Mouse (Mus musculus) kidney, postnatal 0 days (tissue): Measurements from ENCODE around the gene Gnai1. TPM values are rescaled to one million over a fixed set of nuclear protein-coding genes. Genes with fewer than 3 reads are reported as not detected.

Experiments
- ATAC-seq: fragments of 200-750 bp; cut with Nextera tagmentation; replicated peaks from 2 replicates; pipeline ENCODE4 v1.8.0; 2017; ENCODE audit warnings: low read depth, moderate number of reproducible peaks, moderate TSS enrichment, moderate library complexity; ENCODE audit not compliant: low FRiP score
- DNase-seq: peaks from one replicate; pipeline ENCODE4 v3.0.0-alpha.2; 2016; ENCODE audit warnings: low spot score
- H3K27ac ChIP-seq: fragments of 300-500 bp; sonication (generic); 2 replicates; pipeline ENCODE4 v1.5.1; 2014; ENCODE audit warnings: mild to moderate bottlenecking
- H3K27me3 ChIP-seq: fragments of 300-500 bp; sonication (generic); 2 replicates; pipeline ENCODE4 v1.6.1; 2014; ENCODE audit warnings: low read length, mixed read lengths; ENCODE audit not compliant: insufficient read depth
- H3K36me3 ChIP-seq: fragments of 300-500 bp; sonication (generic); 2 replicates; pipeline ENCODE4 v1.6.1; 2014; ENCODE audit warnings: low read length, mixed read lengths; ENCODE audit not compliant: insufficient read depth
- H3K4me1 ChIP-seq: fragments of 300-500 bp; sonication (generic); replicated peaks from 2 replicates; pipeline ENCODE4 v1.6.1; 2014; ENCODE audit warnings: antibody characterized with exemption, low read length, mixed read lengths; ENCODE audit not compliant: insufficient read depth
- H3K4me2 ChIP-seq: fragments of 300-500 bp; sonication (generic); 2 replicates; pipeline ENCODE4 v1.6.1; 2014; ENCODE audit warnings: mild to moderate bottlenecking, low read length, moderate library complexity, mixed read lengths
- H3K4me3 ChIP-seq: fragments of 300-500 bp; sonication (generic); replicated peaks from 2 replicates; pipeline ENCODE4 v1.5.1; 2014; ENCODE audit warnings: low read depth, low read length
- H3K9ac ChIP-seq: fragments of 300-500 bp; sonication (generic); 2 replicates; pipeline ENCODE4 v1.6.1; 2014; ENCODE audit warnings: low read depth, low read length
- H3K9me3 ChIP-seq: fragments of 300-500 bp; sonication (generic); replicated peaks from 2 replicates; pipeline ENCODE4 v1.6.1; 2016; ENCODE audit warnings: low read length, inconsistent platforms, mixed read lengths
- CTCF ChIP-seq: IDR thresholded peaks from 2 replicates; pipeline ENCODE4 v1.5.1; 2016; ENCODE audit warnings: antibody characterized with exemption, low read depth, mild to moderate bottlenecking, moderate library complexity
- WGBS: fragments of 180-500 bp; shearing (Covaris S2); extraction: QIAGEN DNeasy Blood & Tissue Kit; methylation state at CpG from one replicate; pipeline ENCODE4 v1.1.7; 2014; 5-methylcytosine and 5-hydroxymethylcytosine counted together
- polyA plus RNA-seq: library from polyadenylated mRNA; unstranded; fragments of >200 nt; fragmentation: Nextera tagmentation; extraction: Ambion mirVana; gene quantifications from 2 replicates; pipeline ENCODE4 v1.2.1, GENCODE M21; 2015

Gene Gnai1
- polyA plus RNA-seq, result 54.4 and 57.5 TPM in 2 replicates

- peak; percentile 51; the same call in 1 of the 2 replicates for TF ChIP-seq CTCF
- DNase-seq (peak; percentile 77), ATAC-seq (peak; percentile 96)
- WGBS, result under 1% methylated on average over 70 of the region's 76 CpGs
- Histone ChIP-seq H3K4me1 (no peaks in the 10 kb centered on the region), H3K4me2 (peak within 1 kb of the TSS; percentile 99), H3K9ac (peak within 1 kb of the TSS; percentile 84), H3K27me3 (no peaks in the 10 kb centered on the region), H3K36me3 (no peaks in the 10 kb centered on the region), H3K4me3 (peak within 1 kb of the TSS; percentile 89), H3K27ac (peak within 1 kb of the TSS; percentile 81), H3K9me3 (no peaks in the 10 kb centered on the region)
These were observed at the start of gene Gnai1 for GRCm38 (mm10) chr5:18360281-18360819. Gene Gnai1 (minus strand): TSS chr5:18360355.

DNA sequence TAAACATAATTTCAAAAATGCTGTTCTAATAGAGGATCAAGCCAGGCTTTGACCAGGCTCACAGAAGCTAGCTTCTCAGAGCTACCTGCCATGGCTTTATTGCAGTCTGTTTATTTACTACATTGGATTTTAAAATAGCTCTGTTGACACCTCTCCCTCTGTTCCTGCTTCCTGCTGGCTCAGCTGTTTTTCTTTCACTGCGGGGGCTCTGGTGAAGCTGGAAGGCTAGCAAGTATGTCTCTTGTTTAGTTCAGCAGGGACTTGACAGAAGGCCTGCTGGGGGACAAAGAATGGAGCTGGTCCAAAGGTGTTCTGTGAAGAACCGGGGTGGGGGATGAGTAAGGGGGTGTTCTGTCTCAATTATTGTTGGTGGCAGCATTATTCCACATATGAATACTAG lies 7.7 kb upstream of the Gnai1 start:
- no peak for TF ChIP-seq CTCF
- Histone ChIP-seq H3K36me3 (no peaks in the 10 kb centered on the region), H3K4me3 (no peak overlapping the region), H3K4me2 (no peak overlapping the region), H3K27me3 (no peaks in the 10 kb centered on the region), H3K27ac (no peak overlapping the region), H3K4me1 (no peaks in the 10 kb centered on the region), H3K9ac (no peak overlapping the region), H3K9me3 (no peaks in the 10 kb centered on the region)
- WGBS, result 9% methylated on average over 2 of the region's 2 CpGs
- no peak for DNase-seq
- ATAC-seq, result no peak

DNA sequence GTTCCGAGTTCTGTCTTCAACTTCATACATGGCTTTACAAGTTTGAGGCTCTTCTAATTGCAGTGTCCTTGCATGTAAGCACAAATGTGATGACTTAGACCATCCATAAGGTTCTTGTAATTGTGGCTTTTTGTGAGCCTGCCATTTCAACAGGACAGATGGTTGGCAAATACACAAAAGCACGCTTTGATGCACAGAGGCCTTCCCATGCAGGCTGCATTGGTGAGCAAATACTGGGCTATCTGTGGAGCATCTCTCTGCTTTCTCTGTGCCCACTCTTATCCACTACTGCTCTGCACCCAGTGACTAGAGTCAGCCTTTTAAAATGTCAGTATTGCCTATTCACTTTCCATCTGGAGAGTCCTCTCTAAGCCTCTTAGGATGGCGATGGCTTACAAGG lies 5.3 kb upstream of the Gnai1 start:
- ATAC-seq, result no peak
- TF ChIP-seq CTCF, result no peak
- WGBS, result 97% methylated on average over 3 of the region's 3 CpGs

DNA sequence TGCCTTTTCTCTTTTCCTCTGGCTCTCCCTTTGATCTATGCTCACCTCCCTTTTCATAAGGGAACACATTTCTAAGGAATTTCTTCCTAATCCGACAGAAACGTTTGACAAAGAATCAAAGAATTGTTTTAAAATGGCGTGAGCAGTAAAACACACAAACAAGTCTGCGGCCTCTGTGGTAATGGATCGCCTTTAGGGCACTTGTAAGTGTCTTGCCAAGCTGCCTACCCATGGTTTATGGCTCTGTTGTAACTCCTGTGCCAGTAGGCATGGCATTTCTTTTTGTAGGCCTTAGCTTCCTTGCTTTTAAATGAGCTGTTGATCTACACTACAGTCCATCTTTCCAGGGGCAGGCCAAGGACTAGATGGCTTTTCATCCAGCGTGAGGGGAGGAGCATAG lies 801 bp upstream of the Gnai1 start:
- ATAC-seq (no peak), DNase-seq (peak; percentile 25)
- Histone ChIP-seq H3K9ac (no peak overlapping the region), H3K4me1 (no peaks in the 10 kb centered on the region), H3K27ac (peak overlapping the region; percentile 81), H3K4me2 (peak overlapping the region; percentile 99), H3K9me3 (no peaks in the 10 kb centered on the region), H3K4me3 (peak overlapping the region; percentile 89), H3K36me3 (no peaks in the 10 kb centered on the region), H3K27me3 (no peaks in the 10 kb centered on the region)
- TF ChIP-seq CTCF, result no peak
- 24% methylated on average over 6 of the region's 6 CpGs for WGBS

More for the DNA sequence above, 5.3 kb upstream of the Gnai1 start:
- no peak overlapping the region for H3K4me3 ChIP-seq
- H3K36me3 ChIP-seq, result no peaks in the 10 kb centered on the region
- H3K9ac ChIP-seq, result no peak overlapping the region
- H3K4me2 ChIP-seq, result no peak overlapping the region
- DNase-seq, result no peak
- no peaks in the 10 kb centered on the region for H3K9me3 ChIP-seq
- no peak overlapping the region for H3K27ac ChIP-seq
- no peaks in the 10 kb centered on the region for H3K27me3 ChIP-seq
- no peaks in the 10 kb centered on the region for H3K4me1 ChIP-seq

DNA sequence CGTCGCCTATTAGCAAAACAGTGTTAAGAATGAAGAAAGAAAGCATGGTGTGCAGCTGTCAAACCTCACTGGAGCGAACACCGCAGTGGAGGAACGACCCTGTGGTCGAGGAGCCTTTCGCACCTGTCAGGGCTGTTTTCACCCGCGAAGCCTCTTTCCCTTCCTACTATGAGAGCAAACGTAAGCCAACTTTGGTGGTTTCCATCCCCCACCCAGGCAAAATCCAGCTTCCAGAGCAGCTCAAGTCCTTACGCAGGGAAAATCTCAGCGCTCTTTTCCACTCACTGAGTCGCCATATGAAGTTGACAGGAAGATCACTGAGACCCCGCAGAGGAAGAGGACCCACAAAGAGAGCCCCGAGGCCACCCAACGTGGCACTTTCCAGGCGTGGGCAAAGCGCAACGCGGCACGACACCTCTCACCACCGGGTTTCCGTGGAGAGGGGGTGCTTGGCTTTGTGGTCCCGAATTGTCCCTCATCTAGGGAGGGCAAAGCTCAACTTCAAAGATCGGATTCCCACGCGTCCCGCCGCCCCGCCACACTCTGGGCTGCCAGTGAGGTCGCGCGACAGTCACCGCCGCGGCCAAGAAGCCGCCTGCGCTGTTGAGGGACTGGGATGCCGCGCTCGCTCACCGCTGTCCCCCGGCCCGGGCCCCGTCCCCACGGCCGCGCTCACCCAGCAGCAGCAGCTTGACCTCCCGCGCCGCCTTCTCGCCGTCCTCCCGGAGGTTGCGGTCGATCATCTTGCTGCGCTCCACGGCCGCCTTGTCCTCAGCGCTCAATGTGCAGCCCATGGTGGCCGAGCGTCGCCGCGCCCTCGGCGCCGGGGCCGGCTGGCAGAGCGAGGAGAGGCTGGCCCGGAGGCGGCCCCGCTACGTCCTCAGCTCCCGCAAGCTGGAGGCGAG lies 527 bp downstream of the Gnai1 start:
- H3K27ac ChIP-seq, result peak overlapping the region; percentile 81
- no peaks in the 10 kb centered on the region for H3K9me3 ChIP-seq
- peak overlapping the region; percentile 89 for H3K4me3 ChIP-seq
- WGBS, result under 1% methylated on average over 73 of the region's 76 CpGs
- DNase-seq, result peak; percentile 35
- peak; percentile 84 for ATAC-seq
- no peaks in the 10 kb centered on the region for H3K27me3 ChIP-seq
- H3K4me1 ChIP-seq, result no peaks in the 10 kb centered on the region
- H3K36me3 ChIP-seq, result no peaks in the 10 kb centered on the region
- peak overlapping the region; percentile 84 for H3K9ac ChIP-seq
- peak overlapping the region; percentile 99 for H3K4me2 ChIP-seq
- TF ChIP-seq CTCF, result no peak

DNA sequence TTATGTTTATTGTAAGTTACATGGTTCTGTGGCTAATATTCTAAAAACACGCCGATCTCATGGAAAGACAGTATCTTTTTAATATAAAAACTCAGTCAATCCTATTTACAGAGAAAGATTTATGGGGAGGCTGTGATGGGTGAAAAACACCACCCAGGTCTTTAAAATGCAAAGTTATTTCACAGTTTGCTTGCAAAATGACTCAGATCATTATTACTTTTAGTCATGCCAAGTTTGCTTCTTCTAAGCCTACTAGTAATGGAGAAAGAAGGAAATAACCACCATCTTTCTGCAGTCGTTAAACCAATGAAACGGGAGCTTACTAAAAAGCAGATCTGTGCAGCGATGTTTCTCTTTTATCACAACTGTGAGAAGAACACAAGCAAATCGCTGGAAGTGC lies 1.4 kb downstream of the Gnai1 start:
- no peaks in the 10 kb centered on the region for H3K9me3 ChIP-seq
- TF ChIP-seq CTCF, result no peak
- peak overlapping the region; percentile 89 for H3K4me3 ChIP-seq
- H3K4me1 ChIP-seq, result no peaks in the 10 kb centered on the region
- no peak for ATAC-seq
- H3K27ac ChIP-seq, result no peak overlapping the region
- H3K4me2 ChIP-seq, result peak overlapping the region; percentile 99
- DNase-seq, result no peak
- H3K9ac ChIP-seq, result 0 out of 2 replicates have a peak overlapping the region, but pooled peaks have one; percentile 84
- WGBS, result 33% methylated on average over 6 of the region's 6 CpGs
- no peaks in the 10 kb centered on the region for H3K27me3 ChIP-seq
- no peaks in the 10 kb centered on the region for H3K36me3 ChIP-seq
